Mouse (Mus musculus): ENCODE measurements around the gene Lrig2. TPM values are rescaled to one million over a fixed set of nuclear protein-coding genes. Genes with fewer than 3 reads are reported as not detected.
A peak's percentile ranks its signal among the peaks of the same experiment; 100 is the strongest.

The Lrig2 gene
- 21.7 and 26.7 TPM in 2 replicates for total RNA-seq (2012; rRNA removed)

DNA sequence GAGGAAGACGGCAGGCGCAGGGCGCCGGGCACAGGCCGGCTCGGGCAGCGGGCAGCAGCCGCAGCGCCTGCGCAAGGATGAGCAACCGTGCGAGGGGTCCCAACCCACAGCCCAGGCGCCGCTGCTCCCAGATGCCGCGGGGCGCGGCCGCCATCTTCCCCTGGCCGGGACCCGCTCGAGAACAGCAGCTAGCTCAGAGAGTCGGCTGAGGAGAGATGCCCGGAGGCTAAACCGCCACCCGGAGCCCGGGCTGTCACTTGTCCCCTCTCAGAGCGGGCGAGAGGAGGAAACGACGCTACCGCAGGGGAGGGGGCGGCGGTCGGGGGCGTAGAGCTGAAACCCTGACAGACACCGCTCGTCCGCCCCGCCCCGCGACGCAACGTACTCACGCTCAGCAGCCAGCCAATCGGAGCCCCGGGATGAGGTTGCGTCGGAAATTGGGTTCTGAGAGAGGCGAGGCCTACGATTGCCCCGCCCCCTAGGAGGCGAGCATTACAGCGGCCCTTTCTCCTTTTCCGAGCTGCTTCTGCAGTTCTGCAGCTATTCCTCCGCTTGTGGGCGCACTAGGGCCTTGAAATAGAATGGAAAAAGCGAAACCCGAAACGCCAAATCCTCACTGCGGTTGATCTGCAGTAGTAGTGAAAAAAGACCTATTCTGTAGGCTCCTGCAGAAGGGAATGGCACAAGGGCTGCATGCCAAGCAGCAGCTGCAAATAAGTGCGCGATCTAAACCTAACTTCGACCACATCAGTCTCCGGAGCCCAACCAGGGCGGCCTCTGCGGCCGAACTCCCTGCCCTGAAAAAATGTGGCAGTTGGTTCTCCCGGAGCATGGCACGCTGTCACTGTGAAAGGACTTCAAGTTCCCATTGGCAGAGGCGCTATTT, at the start of gene Lrig2:
Lrig2 (minus strand) TSS at position 381 of the 886 bp plus-strand sequence.
- peak; percentile 35; the same call in 1 of the 2 replicates for TF ChIP-seq HCFC1 (IDR thresholded peaks at IDR 0.05; ENCODE audit: borderline replicate concordance, insufficient read depth, low read length)
- TF ChIP-seq MAFK (IDR thresholded peaks at IDR 0.05; ENCODE audit: insufficient read depth, low read depth, low read length), result no peak
- TF ChIP-seq ZC3H11A (IDR thresholded peaks at IDR 0.05; ENCODE audit: borderline replicate concordance, low read depth, low read length), result 0 out of 2 replicates have a peak, but pooled peaks have one; percentile 39
- no peak for TF ChIP-seq CHD2 (IDR thresholded peaks at IDR 0.05; ENCODE audit: low read depth, low read length)
- TF ChIP-seq ZNF384 (IDR thresholded peaks at IDR 0.05; ENCODE audit: low read depth, low read length), result no peak
- Histone ChIP-seq H3K27ac (ENCODE audit: insufficient read depth, low read depth, low read length, poor library complexity, severe bottlenecking) (peak within 1 kb of the TSS; percentile 28; the same call in 1 of the 2 replicates), H3K4me1 (ENCODE audit: control insufficient read depth in 2 of 2, insufficient read depth in 2 of 2, low read length in 2 of 2, poor library complexity in 1 of 2) (no peaks in the 10 kb centered on the region), H3K36me3 (ENCODE audit: control insufficient read depth, insufficient read depth, low read length, poor library complexity, severe bottlenecking) (no peaks in the 10 kb centered on the region), H3K4me3 (ENCODE audit: insufficient read depth in 1 of 2, low read depth in 1 of 2, low read length in 2 of 2, poor library complexity in 1 of 2, severe bottlenecking in 1 of 2) (peak within 1 kb of the TSS; percentile 80 to 86), H3K9me3 (ENCODE audit: control insufficient read depth, insufficient read depth, low read depth, low read length) (no peaks in the 10 kb centered on the region), H3K9ac (ENCODE audit: insufficient read depth, low read depth, low read length, poor library complexity, severe bottlenecking) (peak within 1 kb of the TSS; percentile 83)
- DNase-seq (ENCODE audit: low read depth, low spot score), result peak; percentile 98
- in situ Hi-C loops (cut with MboI; ENCODE audit: low sequenced_read_pairs in 2 of 2, unreplicated experiment in 2 of 2), result loop anchor here (10.0 to 25.0 kb wide), 2 partner anchors 173 to 176 kb away; no protein-coding TSS in a partner anchor

DNA sequence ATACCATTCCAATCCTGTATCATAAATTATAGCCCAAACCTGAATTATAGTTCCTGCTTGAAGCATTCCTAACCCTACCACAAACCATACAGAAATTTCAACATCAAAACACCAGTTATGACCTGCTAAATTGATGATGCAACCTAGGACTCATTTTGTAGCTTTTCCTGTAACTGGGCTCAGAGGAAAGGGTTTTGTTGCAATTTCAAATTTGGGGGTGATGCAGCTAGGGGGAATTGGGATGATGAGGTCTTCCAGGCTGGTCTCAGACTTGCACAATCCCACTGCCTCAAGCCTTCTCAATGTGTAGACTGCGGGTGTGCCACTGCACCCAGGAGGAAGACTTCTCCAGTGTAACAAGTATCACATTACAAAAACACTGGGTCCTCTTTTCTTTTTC, 44.9 kb upstream of the Lrig2 start:
- in situ Hi-C loops (cut with MboI; ENCODE audit: low sequenced_read_pairs in 2 of 2, unreplicated experiment in 2 of 2), result no loop called here
- H3K4me3 ChIP-seq (ENCODE audit: insufficient read depth in 1 of 2, low read depth in 1 of 2, low read length in 2 of 2, poor library complexity in 1 of 2, severe bottlenecking in 1 of 2), result no peak overlapping the region
- H3K9ac ChIP-seq (ENCODE audit: insufficient read depth, low read depth, low read length, poor library complexity, severe bottlenecking), result no peak overlapping the region
- H3K9me3 ChIP-seq (ENCODE audit: control insufficient read depth, insufficient read depth, low read depth, low read length), result no peaks in the 10 kb centered on the region
- no peaks in the 10 kb centered on the region for H3K36me3 ChIP-seq (ENCODE audit: control insufficient read depth, insufficient read depth, low read length, poor library complexity, severe bottlenecking)
- peaks cover 0 to 2% of the 10 kb centered on the region in 2 experiments; a peak in 1 of 4 replicates for H3K4me1 ChIP-seq (ENCODE audit: control insufficient read depth in 2 of 2, insufficient read depth in 2 of 2, low read length in 2 of 2, poor library complexity in 1 of 2)
- no peak for DNase-seq (ENCODE audit: low read depth, low spot score)
- TF ChIP-seq ZNF384 (IDR thresholded peaks at IDR 0.05; ENCODE audit: low read depth, low read length) (no peak), MAFK (IDR thresholded peaks at IDR 0.05; ENCODE audit: insufficient read depth, low read depth, low read length) (no peak), HCFC1 (IDR thresholded peaks at IDR 0.05; ENCODE audit: borderline replicate concordance, insufficient read depth, low read length) (no peak), CHD2 (IDR thresholded peaks at IDR 0.05; ENCODE audit: low read depth, low read length) (no peak), ZC3H11A (IDR thresholded peaks at IDR 0.05; ENCODE audit: borderline replicate concordance, low read depth, low read length) (no peak)
- H3K27ac ChIP-seq (ENCODE audit: insufficient read depth, low read depth, low read length, poor library complexity, severe bottlenecking), result no peak overlapping the region

DNA sequence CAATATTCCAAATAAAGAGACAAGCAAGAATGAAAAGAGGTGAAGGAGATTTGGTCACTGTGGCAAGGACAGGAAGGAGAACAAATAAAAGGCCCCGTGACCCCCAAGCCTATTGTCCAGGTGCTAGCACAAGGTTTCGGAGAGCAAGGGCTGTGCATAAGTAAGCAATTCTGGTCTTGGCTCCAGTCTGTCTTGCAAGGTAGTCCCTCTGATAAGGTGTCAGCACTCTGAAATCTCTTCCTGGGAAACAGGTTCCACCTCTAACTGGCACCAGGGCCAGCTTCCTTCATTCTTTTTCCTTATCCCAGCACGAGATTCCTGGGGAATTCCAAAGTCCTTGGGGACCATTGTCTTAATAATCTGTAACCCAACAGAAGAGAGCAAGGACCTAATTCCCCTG, 38.9 kb upstream of the Lrig2 start:
- in situ Hi-C loops (cut with MboI; ENCODE audit: low sequenced_read_pairs in 2 of 2, unreplicated experiment in 2 of 2), result no loop called here
- Histone ChIP-seq H3K27ac (ENCODE audit: insufficient read depth, low read depth, low read length, poor library complexity, severe bottlenecking) (no peak overlapping the region), H3K9me3 (ENCODE audit: control insufficient read depth, insufficient read depth, low read depth, low read length) (no peaks in the 10 kb centered on the region), H3K4me3 (ENCODE audit: insufficient read depth in 1 of 2, low read depth in 1 of 2, low read length in 2 of 2, poor library complexity in 1 of 2, severe bottlenecking in 1 of 2) (no peak overlapping the region), H3K36me3 (ENCODE audit: control insufficient read depth, insufficient read depth, low read length, poor library complexity, severe bottlenecking) (no peaks in the 10 kb centered on the region), H3K4me1 (ENCODE audit: control insufficient read depth in 2 of 2, insufficient read depth in 2 of 2, low read length in 2 of 2, poor library complexity in 1 of 2) (peaks cover 0 to 2% of the 10 kb centered on the region in 2 experiments; a peak in 1 of 4 replicates), H3K9ac (ENCODE audit: insufficient read depth, low read depth, low read length, poor library complexity, severe bottlenecking) (no peak overlapping the region)
- no peak for DNase-seq (ENCODE audit: low read depth, low spot score)
- TF ChIP-seq HCFC1 (IDR thresholded peaks at IDR 0.05; ENCODE audit: borderline replicate concordance, insufficient read depth, low read length), result no peak
- no peak for TF ChIP-seq MAFK (IDR thresholded peaks at IDR 0.05; ENCODE audit: insufficient read depth, low read depth, low read length)
- TF ChIP-seq ZC3H11A (IDR thresholded peaks at IDR 0.05; ENCODE audit: borderline replicate concordance, low read depth, low read length), result no peak
- TF ChIP-seq ZNF384 (IDR thresholded peaks at IDR 0.05; ENCODE audit: low read depth, low read length), result no peak
- no peak for TF ChIP-seq CHD2 (IDR thresholded peaks at IDR 0.05; ENCODE audit: low read depth, low read length)

DNA sequence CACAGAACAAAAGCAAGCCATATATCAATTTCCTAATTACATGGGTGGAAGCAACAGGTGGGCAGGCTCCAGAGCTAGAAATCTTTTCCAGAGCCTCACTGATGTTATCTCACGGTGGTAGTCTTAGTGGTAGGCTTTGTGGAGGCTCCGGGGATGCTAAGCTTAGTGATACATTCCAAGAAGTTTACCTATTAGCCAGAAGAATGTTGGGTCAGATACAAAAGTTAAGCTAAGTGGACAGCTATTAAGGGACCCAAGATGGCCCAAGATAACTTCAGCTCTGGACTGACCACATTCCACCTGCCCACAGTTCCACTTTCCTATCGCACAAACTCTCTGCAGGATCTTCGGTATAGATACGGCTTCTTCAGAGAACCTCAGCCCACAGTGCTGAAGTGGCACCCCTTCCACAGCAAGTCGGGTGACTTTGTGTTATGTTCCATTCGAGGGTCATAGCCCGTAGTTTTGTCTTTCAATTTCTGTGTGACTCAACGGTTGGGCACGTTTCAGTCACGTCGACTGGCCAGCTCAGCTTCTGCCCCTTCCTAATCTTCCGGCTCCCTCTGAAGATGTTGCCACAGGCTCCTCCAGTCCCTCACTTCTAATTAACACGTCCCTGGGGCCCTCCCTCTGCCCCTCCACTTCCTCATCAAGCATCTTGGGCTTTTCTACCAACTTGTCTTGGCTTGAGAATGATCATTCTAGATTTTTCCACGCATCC, 36.8 kb upstream of the Lrig2 start:
- Histone ChIP-seq H3K9me3 (ENCODE audit: control insufficient read depth, insufficient read depth, low read depth, low read length) (no peaks in the 10 kb centered on the region), H3K4me3 (ENCODE audit: insufficient read depth in 1 of 2, low read depth in 1 of 2, low read length in 2 of 2, poor library complexity in 1 of 2, severe bottlenecking in 1 of 2) (no peak overlapping the region)
- in situ Hi-C loops (cut with MboI; ENCODE audit: low sequenced_read_pairs in 2 of 2, unreplicated experiment in 2 of 2), result no loop called here

More for the DNA sequence above, 36.8 kb upstream of the Lrig2 start:
- H3K36me3 ChIP-seq (ENCODE audit: control insufficient read depth, insufficient read depth, low read length, poor library complexity, severe bottlenecking), result no peaks in the 10 kb centered on the region
- TF ChIP-seq ZC3H11A (IDR thresholded peaks at IDR 0.05; ENCODE audit: borderline replicate concordance, low read depth, low read length) (no peak), CHD2 (IDR thresholded peaks at IDR 0.05; ENCODE audit: low read depth, low read length) (no peak), HCFC1 (IDR thresholded peaks at IDR 0.05; ENCODE audit: borderline replicate concordance, insufficient read depth, low read length) (no peak), MAFK (IDR thresholded peaks at IDR 0.05; ENCODE audit: insufficient read depth, low read depth, low read length) (no peak), ZNF384 (IDR thresholded peaks at IDR 0.05; ENCODE audit: low read depth, low read length) (no peak)
- DNase-seq (ENCODE audit: low read depth, low spot score), result no peak
- H3K4me1 ChIP-seq (ENCODE audit: control insufficient read depth in 2 of 2, insufficient read depth in 2 of 2, low read length in 2 of 2, poor library complexity in 1 of 2), result no peaks in the 10 kb centered on the region; a peak in 1 of 4 replicates
- no peak overlapping the region for H3K9ac ChIP-seq (ENCODE audit: insufficient read depth, low read depth, low read length, poor library complexity, severe bottlenecking)
- H3K27ac ChIP-seq (ENCODE audit: insufficient read depth, low read depth, low read length, poor library complexity, severe bottlenecking), result no peak overlapping the region
